Mouse (Mus musculus): ENCODE data around the gene Fam110a.

DNA sequence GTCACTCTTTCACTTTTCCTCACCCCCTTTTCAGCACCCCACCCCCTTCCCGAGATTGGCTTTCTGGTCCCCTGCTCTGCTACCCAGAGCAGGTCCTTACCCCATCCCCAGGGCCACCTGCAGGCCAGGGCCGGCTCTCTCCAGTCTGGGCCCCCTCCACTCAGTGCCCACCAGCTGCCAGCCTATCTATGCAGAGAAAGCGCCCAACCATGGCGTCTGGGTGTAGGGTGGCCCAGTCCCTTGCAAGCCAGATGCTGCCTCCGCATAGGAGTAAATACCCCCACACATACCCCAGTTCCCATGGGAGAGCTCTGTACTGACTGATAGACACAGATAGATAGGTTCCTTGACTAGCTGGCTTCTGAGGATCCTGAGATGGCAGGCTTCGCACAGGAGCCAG lies 20.7 kb upstream of the Fam110a start:
- TF ChIP-seq CTCF (IDR thresholded peaks at IDR 0.05; ENCODE audit: low read depth, low read length) = no peak
- TF ChIP-seq POLR2A (IDR thresholded peaks at IDR 0.05; ENCODE audit: extremely low read depth, insufficient read depth, low read length) = no peak

All from liver, adult 2 months (tissue).